Mouse (Mus musculus) embryonic facial prominence, embryonic 13.5 days (tissue): ENCODE measurements around the gene Poln. TPM values are rescaled to one million over a fixed set of nuclear protein-coding genes. Genes with fewer than 3 reads are reported as not detected.

Source experiments
- ATAC-seq: fragments of 200-750 bp; cut with Nextera tagmentation; 2 replicates; pipeline ENCODE4 v1.8.0; 2017; ENCODE audit warnings: low read depth; ENCODE audit not compliant: insufficient number of reproducible peaks, insufficient read depth, low FRiP score, low TSS enrichment
- H3K27ac ChIP-seq: fragments of 300-500 bp; sonication (generic); 2 replicates; pipeline ENCODE4 v1.5.1; 2015; ENCODE audit warnings: moderate library complexity, mild to moderate bottlenecking, inconsistent platforms
- H3K27me3 ChIP-seq: fragments of 300-500 bp; sonication (generic); 2 replicates; pipeline ENCODE4 v1.6.1; 2015; ENCODE audit warnings: mild to moderate bottlenecking, inconsistent platforms
- H3K36me3 ChIP-seq: fragments of 300-500 bp; sonication (generic); 2 replicates; pipeline ENCODE4 v1.6.1; 2015; ENCODE audit warnings: mild to moderate bottlenecking, inconsistent platforms
- H3K4me1 ChIP-seq: fragments of 300-500 bp; sonication (generic); 2 replicates; pipeline ENCODE4 v1.6.1; 2015; ENCODE audit warnings: inconsistent platforms
- H3K4me2 ChIP-seq: fragments of 300-500 bp; sonication (generic); 2 replicates; pipeline ENCODE4 v1.6.1; 2015; ENCODE audit warnings: moderate library complexity, mild to moderate bottlenecking, inconsistent platforms
- H3K4me3 ChIP-seq: fragments of 300-500 bp; sonication (generic); 2 replicates; pipeline ENCODE4 v1.5.1; 2015; ENCODE audit warnings: mild to moderate bottlenecking, inconsistent platforms
- H3K9ac ChIP-seq: fragments of 300-500 bp; sonication (generic); 2 replicates; pipeline ENCODE4 v1.6.1; 2015; ENCODE audit warnings: mild to moderate bottlenecking, inconsistent platforms
- H3K9me3 ChIP-seq: fragments of 300-500 bp; sonication (generic); 2 replicates; pipeline ENCODE4 v1.6.1; 2016; ENCODE audit warnings: inconsistent platforms
- WGBS: fragments of 180-500 bp; shearing (Covaris S2); methylation state at CpG from one replicate; pipeline ENCODE4 v1.1.7; 2015; ENCODE audit warnings: mixed read lengths; 5-methylcytosine and 5-hydroxymethylcytosine counted together
- polyA plus RNA-seq: library from polyadenylated mRNA; unstranded; fragments of >200 nt; fragmentation: Nextera tagmentation; extraction: Ambion mirVana; gene quantifications from 2 replicates; pipeline ENCODE4 v1.2.1, GENCODE M21; 2015

Gene Poln
- polyA plus RNA-seq, 1 experiment from 2014 or later: 0.60 TPM

GRCm38 (mm10) chr5:34198615-34199014 lies 29.4 kb upstream of the Poln start:
- Histone ChIP-seq H3K36me3 (no peaks in the 10 kb centered on the region), H3K27ac (no peak overlapping the region), H3K9me3 (no peaks in the 10 kb centered on the region), H3K27me3 (no peaks in the 10 kb centered on the region), H3K9ac (no peak overlapping the region), H3K4me2 (no peak overlapping the region), H3K4me1 (peaks cover 8% of the 10 kb centered on the region; the same call in 1 of the 2 replicates), H3K4me3 (no peak overlapping the region)
- no peak for ATAC-seq
- WGBS: 84% methylated on average over 6 of the region's 6 CpGs

GRCm38 (mm10) chr5:34197243-34197642 lies 28.0 kb upstream of the Poln start:
- Histone ChIP-seq H3K4me3 (no peak overlapping the region), H3K9me3 (no peaks in the 10 kb centered on the region), H3K9ac (no peak overlapping the region), H3K4me1 (0 out of 2 replicates have a peak, but pooled peaks cover 3% of the 10 kb centered on the region), H3K27ac (no peak overlapping the region), H3K4me2 (no peak overlapping the region), H3K27me3 (no peaks in the 10 kb centered on the region), H3K36me3 (no peaks in the 10 kb centered on the region)
- no peak for ATAC-seq
- 75% methylated on average over 4 of the region's 4 CpGs for WGBS

GRCm38 (mm10) chr5:34196423-34196822 lies 27.2 kb upstream of the Poln start:
- 81% methylated on average over 7 of the region's 7 CpGs for WGBS
- Histone ChIP-seq H3K9ac (no peak overlapping the region), H3K27ac (no peak overlapping the region), H3K27me3 (no peaks in the 10 kb centered on the region), H3K36me3 (no peaks in the 10 kb centered on the region), H3K4me1 (0 out of 2 replicates have a peak, but pooled peaks cover 1% of the 10 kb centered on the region), H3K4me3 (no peak overlapping the region), H3K9me3 (no peaks in the 10 kb centered on the region), H3K4me2 (no peak overlapping the region)
- no peak for ATAC-seq

- Histone ChIP-seq H3K4me2 (no peak overlapping the region), H3K27me3 (no peaks in the 10 kb centered on the region), H3K9ac (no peak overlapping the region), H3K36me3 (no peaks in the 10 kb centered on the region), H3K4me3 (no peak overlapping the region), H3K9me3 (no peaks in the 10 kb centered on the region), H3K4me1 (peaks cover 3% of the 10 kb centered on the region; the same call in 1 of the 2 replicates), H3K27ac (no peak overlapping the region)
- WGBS: 92% methylated on average over 12 of the region's 12 CpGs
- ATAC-seq: no peak
These were observed 26.5 kb upstream of the Poln start for GRCm38 (mm10) chr5:34195786-34196185.

- Histone ChIP-seq H3K4me1 (peaks cover 3% of the 10 kb centered on the region; the same call in 1 of the 2 replicates), H3K9ac (no peak overlapping the region), H3K27me3 (no peaks in the 10 kb centered on the region), H3K4me3 (no peak overlapping the region), H3K4me2 (no peak overlapping the region), H3K36me3 (no peaks in the 10 kb centered on the region), H3K27ac (no peak overlapping the region), H3K9me3 (no peaks in the 10 kb centered on the region)
- no peak for ATAC-seq
- WGBS: 81% methylated on average over 6 of the region's 6 CpGs
These were observed 25.9 kb upstream of the Poln start for GRCm38 (mm10) chr5:34194975-34195662.

GRCm38 (mm10) chr5:34194426-34194825 lies 25.2 kb upstream of the Poln start:
- Histone ChIP-seq H3K4me3 (no peak overlapping the region), H3K27ac (no peak overlapping the region), H3K4me2 (no peak overlapping the region), H3K9ac (no peak overlapping the region), H3K36me3 (no peaks in the 10 kb centered on the region), H3K27me3 (no peaks in the 10 kb centered on the region), H3K9me3 (no peaks in the 10 kb centered on the region), H3K4me1 (peaks cover 3% of the 10 kb centered on the region; the same call in 1 of the 2 replicates)
- ATAC-seq: no peak
- 43% methylated on average over 1 of the region's 1 CpGs for WGBS

- Histone ChIP-seq H3K36me3 (no peaks in the 10 kb centered on the region), H3K4me1 (peaks cover 16% of the 10 kb centered on the region), H3K9ac (no peak overlapping the region), H3K27me3 (no peaks in the 10 kb centered on the region), H3K9me3 (no peaks in the 10 kb centered on the region), H3K4me2 (no peak overlapping the region), H3K4me3 (no peak overlapping the region), H3K27ac (no peak overlapping the region)
- ATAC-seq: no peak
- WGBS: 74% methylated on average over 4 of the region's 4 CpGs
These were observed 22.6 kb upstream of the Poln start for GRCm38 (mm10) chr5:34191843-34192242.

GRCm38 (mm10) chr5:34191021-34191420 lies 21.8 kb upstream of the Poln start:
- Histone ChIP-seq H3K36me3 (no peaks in the 10 kb centered on the region), H3K27ac (no peak overlapping the region), H3K9ac (no peak overlapping the region), H3K4me3 (no peak overlapping the region), H3K27me3 (no peaks in the 10 kb centered on the region), H3K9me3 (no peaks in the 10 kb centered on the region), H3K4me1 (peaks cover 23% of the 10 kb centered on the region), H3K4me2 (no peak overlapping the region)
- WGBS: 48% methylated on average over 4 of the region's 4 CpGs
- no peak for ATAC-seq

GRCm38 (mm10) chr5:34189521-34189920 lies 20.3 kb upstream of the Poln start:
- H3K36me3 ChIP-seq: peaks cover 3% of the 10 kb centered on the region; the same call in 1 of the 2 replicates
- 60% methylated on average over 1 of the region's 1 CpGs for WGBS
- H3K4me2 ChIP-seq: no peak overlapping the region
- H3K4me1 ChIP-seq: peaks cover 38% of the 10 kb centered on the region
- H3K27ac ChIP-seq: no peak overlapping the region
- no peak for ATAC-seq
- no peak overlapping the region for H3K9ac ChIP-seq
- H3K4me3 ChIP-seq: no peak overlapping the region
- no peaks in the 10 kb centered on the region for H3K27me3 ChIP-seq
- no peaks in the 10 kb centered on the region for H3K9me3 ChIP-seq

GRCm38 (mm10) chr5:34188856-34189255 lies 19.6 kb upstream of the Poln start:
- 75% methylated on average over 2 of the region's 2 CpGs for WGBS
- Histone ChIP-seq H3K4me3 (peak overlapping the region; percentile 97; the same call in 1 of the 2 replicates), H3K4me2 (peak overlapping the region; percentile 89), H3K36me3 (peaks cover 10% of the 10 kb centered on the region; the same call in 1 of the 2 replicates), H3K9me3 (no peaks in the 10 kb centered on the region), H3K9ac (0 out of 2 replicates have a peak overlapping the region, but pooled peaks have one; percentile 78), H3K27ac (no peak overlapping the region), H3K27me3 (no peaks in the 10 kb centered on the region), H3K4me1 (peaks cover 44% of the 10 kb centered on the region)
- ATAC-seq: no peak

- Histone ChIP-seq H3K4me1 (peaks cover 55% of the 10 kb centered on the region), H3K36me3 (peaks cover 21% of the 10 kb centered on the region; the same call in 1 of the 2 replicates), H3K27me3 (no peaks in the 10 kb centered on the region), H3K4me3 (peak within 1 kb of the TSS; percentile 97), H3K9ac (peak within 1 kb of the TSS; percentile 83), H3K4me2 (peak within 1 kb of the TSS; percentile 89), H3K9me3 (no peaks in the 10 kb centered on the region), H3K27ac (peak within 1 kb of the TSS; percentile 89)
- under 1% methylated on average over 60 of the region's 60 CpGs for WGBS
- ATAC-seq: peak; percentile 97
These were observed 18.5 kb upstream of the Poln start, which contains the start of gene Mxd4 for GRCm38 (mm10) chr5:34187601-34188316. Gene Mxd4, minus strand, starts transcription at chr5:34187720.
